Mouse (Mus musculus): ENCODE measurements around the gene Eif3b. TPM values are rescaled to one million over a fixed set of nuclear protein-coding genes. Genes with fewer than 3 reads are reported as not detected.

Gene Eif3b
- 155 and 162 TPM in 2 replicates for polyA plus RNA-seq (2014; fragmentation: Nextera tagmentation; extraction: Ambion mirVana)

- Histone ChIP-seq H3K4me2 (ENCODE audit: low read length) (peak within 1 kb of the TSS; percentile 97), H3K36me3 (ENCODE audit: control insufficient read depth, insufficient read depth, low read length) (no peaks in the 10 kb centered on the region), H3K4me3 (ENCODE audit: low read depth, low read length) (peak within 1 kb of the TSS; percentile 79), H3K9me3 (ENCODE audit: control insufficient read depth, low read length) (no peaks in the 10 kb centered on the region), H3K4me1 (replicated peaks; ENCODE audit: control insufficient read depth, insufficient read depth, low read length) (peaks cover 16% of the 10 kb centered on the region), H3K27me3 (replicated peaks; ENCODE audit: control insufficient read depth, insufficient read depth, low read length) (no peaks in the 10 kb centered on the region), H3K9ac (ENCODE audit: low read length) (peak within 1 kb of the TSS; percentile 94), H3K27ac (ENCODE audit: low read depth) (peak within 1 kb of the TSS; percentile 97)
- ATAC-seq (replicated peaks; ENCODE audit: low FRiP score, low TSS enrichment, low read depth) (peak; percentile 93), DNase-seq (ENCODE audit: low spot score) (peak; percentile 93)
- WGBS, result under 1% methylated on average over 65 of the region's 65 CpGs
These were observed at the start of gene Eif3b for GRCm38 (mm10) chr5:140418489-140419441. Gene Eif3b, plus strand, starts transcription at chr5:140419328.

- no peak for DNase-seq (ENCODE audit: low spot score)
- no peaks in the 10 kb centered on the region for H3K27me3 ChIP-seq (replicated peaks; ENCODE audit: control insufficient read depth, insufficient read depth, low read length)
- H3K4me1 ChIP-seq (replicated peaks; ENCODE audit: control insufficient read depth, insufficient read depth, low read length), result peaks cover 12% of the 10 kb centered on the region
- no peak overlapping the region for H3K9ac ChIP-seq (ENCODE audit: low read length)
- no peaks in the 10 kb centered on the region for H3K9me3 ChIP-seq (ENCODE audit: control insufficient read depth, low read length)
- H3K36me3 ChIP-seq (ENCODE audit: control insufficient read depth, insufficient read depth, low read length), result no peaks in the 10 kb centered on the region
- WGBS, result 37% methylated on average over 2 of the region's 2 CpGs
- H3K27ac ChIP-seq (ENCODE audit: low read depth), result no peak overlapping the region
- no peak for ATAC-seq (replicated peaks; ENCODE audit: low FRiP score, low TSS enrichment, low read depth)
- H3K4me3 ChIP-seq (ENCODE audit: low read depth, low read length), result no peak overlapping the region
- H3K4me2 ChIP-seq (ENCODE audit: low read length), result no peak overlapping the region
These were observed 49.7 kb upstream of the Eif3b start for GRCm38 (mm10) chr5:140369466-140369865.

GRCm38 (mm10) chr5:140370446-140371254, 48.5 kb upstream of the Eif3b start:
- Histone ChIP-seq H3K36me3 (ENCODE audit: control insufficient read depth, insufficient read depth, low read length) (no peaks in the 10 kb centered on the region), H3K4me1 (replicated peaks; ENCODE audit: control insufficient read depth, insufficient read depth, low read length) (peaks cover 12% of the 10 kb centered on the region), H3K4me2 (ENCODE audit: low read length) (no peak overlapping the region), H3K9ac (ENCODE audit: low read length) (no peak overlapping the region), H3K4me3 (ENCODE audit: low read depth, low read length) (no peak overlapping the region), H3K9me3 (ENCODE audit: control insufficient read depth, low read length) (no peaks in the 10 kb centered on the region), H3K27me3 (replicated peaks; ENCODE audit: control insufficient read depth, insufficient read depth, low read length) (no peaks in the 10 kb centered on the region), H3K27ac (ENCODE audit: low read depth) (no peak overlapping the region)
- 55% methylated on average over 6 of the region's 6 CpGs for WGBS
- ATAC-seq (replicated peaks; ENCODE audit: low FRiP score, low TSS enrichment, low read depth) (no peak), DNase-seq (ENCODE audit: low spot score) (no peak)

GRCm38 (mm10) chr5:140371671-140372070, 47.5 kb upstream of the Eif3b start:
- no peak overlapping the region for H3K9ac ChIP-seq (ENCODE audit: low read length)
- H3K36me3 ChIP-seq (ENCODE audit: control insufficient read depth, insufficient read depth, low read length), result no peaks in the 10 kb centered on the region
- no peaks in the 10 kb centered on the region for H3K9me3 ChIP-seq (ENCODE audit: control insufficient read depth, low read length)
- ATAC-seq (replicated peaks; ENCODE audit: low FRiP score, low TSS enrichment, low read depth) (no peak), DNase-seq (ENCODE audit: low spot score) (no peak)
- no peak overlapping the region for H3K27ac ChIP-seq (ENCODE audit: low read depth)
- no peak overlapping the region for H3K4me3 ChIP-seq (ENCODE audit: low read depth, low read length)
- H3K4me2 ChIP-seq (ENCODE audit: low read length), result no peak overlapping the region
- peaks cover 12% of the 10 kb centered on the region for H3K4me1 ChIP-seq (replicated peaks; ENCODE audit: control insufficient read depth, insufficient read depth, low read length)
- 92% methylated on average over 3 of the region's 3 CpGs for WGBS
- no peaks in the 10 kb centered on the region for H3K27me3 ChIP-seq (replicated peaks; ENCODE audit: control insufficient read depth, insufficient read depth, low read length)

GRCm38 (mm10) chr5:140373711-140374110, 45.4 kb upstream of the Eif3b start:
- no peak for DNase-seq (ENCODE audit: low spot score)
- H3K4me2 ChIP-seq (ENCODE audit: low read length), result no peak overlapping the region
- no peaks in the 10 kb centered on the region for H3K27me3 ChIP-seq (replicated peaks; ENCODE audit: control insufficient read depth, insufficient read depth, low read length)
- H3K4me3 ChIP-seq (ENCODE audit: low read depth, low read length), result no peak overlapping the region
- 67% methylated on average over 2 of the region's 2 CpGs for WGBS
- no peak overlapping the region for H3K27ac ChIP-seq (ENCODE audit: low read depth)
- ATAC-seq (replicated peaks; ENCODE audit: low FRiP score, low TSS enrichment, low read depth), result no peak
- H3K9ac ChIP-seq (ENCODE audit: low read length), result no peak overlapping the region
- peaks cover 12% of the 10 kb centered on the region for H3K4me1 ChIP-seq (replicated peaks; ENCODE audit: control insufficient read depth, insufficient read depth, low read length)
- no peaks in the 10 kb centered on the region for H3K9me3 ChIP-seq (ENCODE audit: control insufficient read depth, low read length)
- H3K36me3 ChIP-seq (ENCODE audit: control insufficient read depth, insufficient read depth, low read length), result no peaks in the 10 kb centered on the region

GRCm38 (mm10) chr5:140374226-140374625, 44.9 kb upstream of the Eif3b start:
- ATAC-seq (replicated peaks; ENCODE audit: low FRiP score, low TSS enrichment, low read depth), result no peak

GRCm38 (mm10) chr5:140375249-140375829, 43.8 kb upstream of the Eif3b start:
- Histone ChIP-seq H3K4me2 (ENCODE audit: low read length) (no peak overlapping the region), H3K36me3 (ENCODE audit: control insufficient read depth, insufficient read depth, low read length) (no peaks in the 10 kb centered on the region), H3K27ac (ENCODE audit: low read depth) (no peak overlapping the region), H3K9me3 (ENCODE audit: control insufficient read depth, low read length) (no peaks in the 10 kb centered on the region), H3K4me1 (replicated peaks; ENCODE audit: control insufficient read depth, insufficient read depth, low read length) (peaks cover 6% of the 10 kb centered on the region), H3K4me3 (ENCODE audit: low read depth, low read length) (no peak overlapping the region), H3K27me3 (replicated peaks; ENCODE audit: control insufficient read depth, insufficient read depth, low read length) (no peaks in the 10 kb centered on the region), H3K9ac (ENCODE audit: low read length) (no peak overlapping the region)
- ATAC-seq (replicated peaks; ENCODE audit: low FRiP score, low TSS enrichment, low read depth) (no peak), DNase-seq (ENCODE audit: low spot score) (no peak)
- WGBS, result 83% methylated on average over 4 of the region's 4 CpGs

More at GRCm38 (mm10) chr5:140374226-140374625, 44.9 kb upstream of the Eif3b start:
- no peak for DNase-seq (ENCODE audit: low spot score)
- no peak overlapping the region for H3K9ac ChIP-seq (ENCODE audit: low read length)
- H3K4me1 ChIP-seq (replicated peaks; ENCODE audit: control insufficient read depth, insufficient read depth, low read length), result peaks cover 12% of the 10 kb centered on the region
- H3K4me3 ChIP-seq (ENCODE audit: low read depth, low read length), result no peak overlapping the region
- WGBS, result 34% methylated on average over 3 of the region's 3 CpGs
- no peaks in the 10 kb centered on the region for H3K36me3 ChIP-seq (ENCODE audit: control insufficient read depth, insufficient read depth, low read length)
- H3K4me2 ChIP-seq (ENCODE audit: low read length), result no peak overlapping the region
- H3K9me3 ChIP-seq (ENCODE audit: control insufficient read depth, low read length), result no peaks in the 10 kb centered on the region
- no peaks in the 10 kb centered on the region for H3K27me3 ChIP-seq (replicated peaks; ENCODE audit: control insufficient read depth, insufficient read depth, low read length)
- no peak overlapping the region for H3K27ac ChIP-seq (ENCODE audit: low read depth)

- Histone ChIP-seq H3K4me1 (replicated peaks; ENCODE audit: control insufficient read depth, insufficient read depth, low read length) (no peaks in the 10 kb centered on the region), H3K27me3 (replicated peaks; ENCODE audit: control insufficient read depth, insufficient read depth, low read length) (no peaks in the 10 kb centered on the region), H3K4me2 (ENCODE audit: low read length) (no peak overlapping the region), H3K36me3 (ENCODE audit: control insufficient read depth, insufficient read depth, low read length) (no peaks in the 10 kb centered on the region), H3K27ac (ENCODE audit: low read depth) (no peak overlapping the region), H3K9me3 (ENCODE audit: control insufficient read depth, low read length) (no peaks in the 10 kb centered on the region), H3K4me3 (ENCODE audit: low read depth, low read length) (no peak overlapping the region), H3K9ac (ENCODE audit: low read length) (no peak overlapping the region)
- WGBS, result 93% methylated on average over 6 of the region's 6 CpGs
- ATAC-seq (replicated peaks; ENCODE audit: low FRiP score, low TSS enrichment, low read depth), result no peak
- no peak for DNase-seq (ENCODE audit: low spot score)
These were observed 40.8 kb upstream of the Eif3b start for GRCm38 (mm10) chr5:140378121-140378853.

Measured in intestine, embryonic 14.5 days (tissue).